Mouse (Mus musculus): ENCODE measurements around the gene Tsfm.

DNA sequence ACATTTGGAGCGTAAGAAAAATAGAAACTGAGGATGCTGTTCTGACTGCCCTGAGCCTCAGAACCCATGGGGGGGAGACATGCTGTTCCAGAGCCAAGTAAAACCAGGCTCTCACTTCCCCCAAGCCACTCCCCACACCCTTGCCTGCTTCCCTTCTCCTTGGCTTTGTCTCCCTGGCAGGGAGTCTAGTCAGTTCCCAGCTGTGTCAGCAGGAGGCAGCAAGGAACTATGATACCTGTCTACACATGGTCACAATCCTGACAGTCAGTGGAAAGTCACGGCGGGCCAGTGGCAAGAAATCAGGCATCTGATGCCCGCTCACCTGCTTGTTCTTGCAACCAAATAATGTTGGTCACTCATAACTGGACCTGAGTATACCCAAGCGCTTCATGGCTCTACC, 14.2 kb downstream of the Tsfm start:
- TF ChIP-seq EP300 (IDR thresholded peaks at IDR 0.05; ENCODE audit: low read depth): no peak
- peak; percentile 42 for TF ChIP-seq CTCF (IDR thresholded peaks at IDR 0.05; ENCODE audit: low read depth)
